Mouse (Mus musculus) testis, adult 2 months (tissue): ENCODE results near the gene Fam208b. TPM values are rescaled to one million over a fixed set of nuclear protein-coding genes. Genes with fewer than 3 reads are reported as not detected.

ENCODE experiments used
- H3K27ac ChIP-seq: fragments of 200-500 bp; 2 replicates; pipeline ENCODE4 v1.5.1; 2012; ENCODE audit warnings: low read depth, low read length; ENCODE audit not compliant: control insufficient read depth, insufficient read depth
- H3K27me3 ChIP-seq: fragments of 200-500 bp; 2 replicates; pipeline ENCODE4 v1.6.1; 2012; ENCODE audit warnings: mild to moderate bottlenecking, low read length, moderate library complexity; ENCODE audit not compliant: control insufficient read depth, insufficient read depth
- H3K36me3 ChIP-seq: fragments of 200-500 bp; 2 replicates; pipeline ENCODE4 v1.6.1; 2012; ENCODE audit warnings: mild to moderate bottlenecking, low read length; ENCODE audit not compliant: control insufficient read depth, insufficient read depth
- H3K4me1 ChIP-seq: fragments of 200-500 bp; 2 replicates; pipeline ENCODE4 v1.6.1; 2012; ENCODE audit warnings: low read length; ENCODE audit not compliant: control insufficient read depth, insufficient read depth
- H3K4me3 ChIP-seq: fragments of 200-500 bp; 2 replicates; pipeline ENCODE4 v1.5.1; 2012; ENCODE audit warnings: low read depth, mild to moderate bottlenecking, low read length, moderate library complexity, mixed read lengths; ENCODE audit not compliant: control insufficient read depth
- CTCF ChIP-seq: fragments of 200-500 bp; IDR thresholded peaks from 2 replicates; pipeline ENCODE4 v1.5.1; 2012; ENCODE audit warnings: low read depth, mild to moderate bottlenecking, inconsistent platforms, low read length, moderate library complexity; ENCODE audit not compliant: control insufficient read depth, insufficient read depth, insufficient replicate concordance
- POLR2A ChIP-seq: fragments of 200-500 bp; IDR thresholded peaks from 2 replicates; pipeline ENCODE4 v1.6.1; 2012; ENCODE audit warnings: low read depth, mild to moderate bottlenecking, inconsistent platforms, low read length, moderate library complexity; ENCODE audit not compliant: control insufficient read depth
- polyA plus RNA-seq: library from polyadenylated mRNA; depleted of rRNA; stranded (reverse); fragments of >200 nt; gene quantifications from 2 replicates; pipeline ENCODE4 v1.2.3, GENCODE M21; 2012

Gene Fam208b
- polyA plus RNA-seq, 1 experiment: 25.5 TPM

DNA sequence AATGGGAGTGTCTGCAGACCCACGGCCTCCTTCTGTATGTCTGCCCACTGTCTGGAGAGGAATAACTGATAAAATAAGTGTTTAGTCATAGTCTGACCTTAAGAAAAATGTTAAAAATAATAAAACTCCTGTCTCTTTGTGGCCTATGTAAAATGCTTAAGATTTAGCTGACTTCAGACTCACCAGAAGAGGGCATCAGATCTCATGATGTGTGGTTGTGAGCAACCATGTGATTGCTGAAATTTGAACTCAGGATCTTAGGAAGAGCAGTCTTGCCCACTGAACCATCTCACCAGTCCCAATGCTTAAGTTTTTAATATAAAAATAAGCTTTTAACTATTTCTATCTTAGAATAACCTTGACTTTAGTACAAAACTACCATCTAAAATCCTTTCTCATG, 47.8 kb downstream of the Fam208b start:
- H3K27me3 ChIP-seq: no peaks in the 10 kb centered on the region
- no peak overlapping the region for H3K4me3 ChIP-seq
- H3K4me1 ChIP-seq: no peaks in the 10 kb centered on the region
- no peak overlapping the region for H3K27ac ChIP-seq
- H3K36me3 ChIP-seq: no peaks in the 10 kb centered on the region
- TF ChIP-seq CTCF (no peak), POLR2A (no peak)

GRCm38 (mm10) chr13:3547856-3548255, 63.1 kb downstream of the Fam208b start:
- no peak overlapping the region for H3K27ac ChIP-seq
- H3K4me1 ChIP-seq: no peaks in the 10 kb centered on the region
- H3K4me3 ChIP-seq: no peak overlapping the region
- no peaks in the 10 kb centered on the region for H3K36me3 ChIP-seq
- H3K27me3 ChIP-seq: no peaks in the 10 kb centered on the region
- TF ChIP-seq POLR2A (no peak), CTCF (no peak)

DNA sequence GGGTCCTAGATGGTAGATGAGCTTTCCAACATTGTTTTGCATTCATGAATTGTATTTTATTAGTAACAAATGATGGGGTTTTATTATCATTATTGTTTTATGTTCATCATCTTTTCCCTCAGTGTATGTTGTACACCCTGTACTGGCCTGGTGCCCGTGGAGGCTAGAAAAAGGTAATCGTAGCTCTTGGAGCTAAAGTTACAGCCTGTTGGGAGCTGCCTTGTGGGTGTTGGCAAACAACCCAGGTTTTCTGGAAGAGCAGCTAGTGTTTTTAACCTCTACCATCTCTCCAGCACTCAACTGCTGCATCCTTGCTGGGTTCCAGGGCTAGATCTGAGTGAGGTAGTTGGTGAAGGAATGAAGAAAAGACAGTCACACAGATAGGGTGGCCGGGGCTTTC, 63.5 kb downstream of the Fam208b start:
- no peak overlapping the region for H3K4me3 ChIP-seq
- no peak overlapping the region for H3K27ac ChIP-seq
- no peak for TF ChIP-seq CTCF
- TF ChIP-seq POLR2A: no peak
- H3K27me3 ChIP-seq: no peaks in the 10 kb centered on the region
- H3K4me1 ChIP-seq: no peaks in the 10 kb centered on the region
- no peaks in the 10 kb centered on the region for H3K36me3 ChIP-seq

- no peak for TF ChIP-seq CTCF
- TF ChIP-seq POLR2A: no peak
- no peaks in the 10 kb centered on the region for H3K27me3 ChIP-seq
- no peak overlapping the region for H3K27ac ChIP-seq
- H3K4me3 ChIP-seq: no peak overlapping the region
- H3K36me3 ChIP-seq: no peaks in the 10 kb centered on the region
- H3K4me1 ChIP-seq: peaks cover 2% of the 10 kb centered on the region; the same call in 1 of the 2 replicates
Observed at GRCm38 (mm10) chr13:3544925-3545324, 66.0 kb downstream of the Fam208b start.

DNA sequence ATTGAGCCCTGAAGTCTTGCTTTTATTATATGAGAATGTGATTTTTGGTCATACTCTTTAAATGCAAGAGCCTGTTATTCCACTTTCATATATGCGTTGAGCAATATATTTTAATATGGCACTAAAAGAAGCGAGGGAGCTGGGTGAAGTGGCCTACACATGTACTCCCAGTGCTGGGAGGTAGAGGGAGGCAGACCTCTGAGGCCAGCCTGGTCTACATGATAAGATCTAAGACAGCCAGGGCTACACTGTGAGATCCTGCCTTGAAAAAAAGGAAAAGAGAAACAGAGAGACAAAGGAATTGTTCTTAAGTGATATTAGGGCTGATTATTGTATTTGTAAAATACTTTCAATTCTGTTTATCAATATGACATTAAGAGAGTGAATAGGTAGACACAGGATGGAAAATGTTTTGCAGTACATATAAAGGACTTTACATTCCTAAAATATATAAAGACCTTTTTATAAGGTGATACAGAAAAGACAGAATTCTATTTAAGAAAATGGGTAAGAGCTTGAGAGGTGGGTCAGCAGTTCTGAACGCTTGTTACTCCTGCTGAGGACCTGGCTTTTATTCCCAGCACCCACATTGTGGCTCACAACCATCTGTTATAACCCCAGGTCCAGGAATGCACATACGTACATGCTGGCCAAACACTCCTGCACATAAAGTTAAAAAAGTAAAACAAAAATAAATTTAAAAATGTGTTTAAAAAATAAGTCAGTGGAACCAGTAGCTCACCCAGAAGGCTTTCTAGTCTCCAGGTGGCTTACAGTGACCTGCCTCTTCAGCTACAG, 66.6 kb downstream of the Fam208b start:
- Histone ChIP-seq H3K27ac (no peak overlapping the region), H3K4me3 (no peak overlapping the region), H3K27me3 (no peaks in the 10 kb centered on the region), H3K36me3 (no peaks in the 10 kb centered on the region), H3K4me1 (peaks cover 2% of the 10 kb centered on the region; the same call in 1 of the 2 replicates)
- TF ChIP-seq POLR2A (no peak), CTCF (no peak)

- H3K4me3 ChIP-seq: no peak overlapping the region
- H3K27me3 ChIP-seq: no peaks in the 10 kb centered on the region
- H3K36me3 ChIP-seq: no peaks in the 10 kb centered on the region
- H3K4me1 ChIP-seq: peaks cover 8% of the 10 kb centered on the region
- H3K27ac ChIP-seq: no peak overlapping the region
- TF ChIP-seq CTCF (no peak), POLR2A (no peak)
Observed at GRCm38 (mm10) chr13:3541159-3541782, 69.6 kb downstream of the Fam208b start.

GRCm38 (mm10) chr13:3540166-3540565, 70.7 kb downstream of the Fam208b start:
- no peak overlapping the region for H3K4me3 ChIP-seq
- H3K36me3 ChIP-seq: no peaks in the 10 kb centered on the region
- no peaks in the 10 kb centered on the region for H3K27me3 ChIP-seq
- no peak overlapping the region for H3K27ac ChIP-seq
- no peak for TF ChIP-seq POLR2A
- TF ChIP-seq CTCF: no peak
- H3K4me1 ChIP-seq: peaks cover 8% of the 10 kb centered on the region
